Mouse (Mus musculus) retina, embryonic 14.5 days (tissue): ENCODE data around the gene Olfr427.
"Not testable (repeated sequence)": the region's sequence is repeated elsewhere in the genome, so short reads cannot be mapped to it uniquely, and the experiment has no call there.

Experiments used
- DNase-seq: peaks from one replicate; pipeline ENCODE4 v3.0.0-alpha.2; 2015; ENCODE audit warnings: low spot score

Gene Olfr427

DNA sequence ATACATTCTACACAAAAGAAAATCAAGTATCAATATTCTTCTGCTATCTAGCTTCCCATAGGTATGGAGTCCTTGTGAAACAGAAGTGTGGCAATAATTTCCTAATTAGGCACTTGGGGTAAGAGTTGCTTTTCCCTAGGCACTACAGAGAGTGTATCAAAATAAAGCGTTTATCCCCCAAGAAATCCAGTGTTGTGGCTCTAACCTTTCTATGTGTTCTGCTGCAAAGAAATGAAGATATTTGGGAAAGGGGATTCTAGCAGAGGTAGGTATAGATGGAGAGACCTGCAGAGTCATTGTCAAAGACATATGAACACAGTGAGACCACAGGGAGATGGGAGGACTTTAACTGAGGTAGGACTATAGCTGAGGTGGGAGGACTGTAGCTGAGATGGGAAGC is at the start of gene Olfr427:
Gene Olfr427 (plus strand): TSS at position 301 of the 400 bp plus-strand sequence.
- no peak for DNase-seq

DNA sequence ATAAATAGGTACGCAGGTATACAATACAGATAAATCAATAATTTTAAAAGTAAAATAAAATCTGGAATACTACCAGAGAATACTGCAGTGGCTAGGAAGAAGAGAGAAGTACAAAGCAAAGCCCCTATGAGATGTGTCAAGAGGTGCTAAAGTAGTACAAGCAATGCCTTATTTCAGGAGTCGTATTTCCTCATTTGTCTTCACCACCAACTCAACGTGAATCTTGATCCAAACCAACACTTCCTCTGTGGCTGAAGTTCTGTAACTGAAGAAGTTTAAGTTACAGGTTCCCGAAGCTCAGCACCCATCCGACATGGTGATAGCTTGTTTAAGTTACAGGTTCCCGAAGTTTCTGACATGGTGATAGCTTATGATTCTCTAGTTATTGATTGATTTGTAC is 48.5 kb upstream of the Olfr427 start:
- DNase-seq: not testable (repeated sequence)

DNA sequence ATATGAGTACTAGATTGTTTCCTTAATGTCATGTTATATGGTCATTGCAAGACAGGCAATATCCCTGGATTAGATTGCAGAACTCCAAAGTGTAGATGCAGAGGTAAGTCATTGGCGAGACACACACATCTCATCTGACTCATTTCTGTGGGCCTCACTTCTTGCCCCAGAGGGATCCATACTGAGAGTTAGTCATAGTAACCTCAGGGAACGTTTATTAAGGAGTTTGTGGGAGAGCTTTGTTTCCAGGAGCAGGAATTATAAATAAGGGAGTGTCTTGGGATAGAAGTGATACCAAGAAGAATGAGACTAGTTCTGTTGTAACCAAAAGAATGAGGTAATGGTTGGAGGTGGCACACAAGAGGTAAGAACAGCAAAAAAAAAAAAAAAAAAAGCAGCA is 47.8 kb upstream of the Olfr427 start, which contains the start of gene Olfr432:
Gene Olfr432 (plus strand): TSS at position 313 of the 400 bp plus-strand sequence.
- DNase-seq: no peak

DNA sequence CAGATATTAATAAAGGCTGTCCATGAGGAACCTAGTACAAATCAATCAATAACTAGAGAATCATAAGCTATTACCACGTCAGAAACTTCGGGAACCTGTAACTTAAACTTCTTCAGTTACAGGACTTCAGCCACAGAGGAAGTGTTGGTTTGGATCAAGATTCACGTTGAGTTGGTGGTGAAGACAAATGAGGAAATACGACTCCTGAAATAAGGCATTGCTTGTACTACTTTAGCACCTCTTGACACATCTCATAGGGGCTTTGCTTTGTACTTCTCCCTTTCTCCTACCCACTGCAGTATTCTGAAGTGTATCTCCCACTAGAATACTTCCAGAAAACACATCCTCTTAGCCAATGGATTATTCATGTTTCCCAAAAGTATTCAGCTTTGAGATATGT is 47.3 kb upstream of the Olfr427 start:
- DNase-seq: not testable (repeated sequence)

DNA sequence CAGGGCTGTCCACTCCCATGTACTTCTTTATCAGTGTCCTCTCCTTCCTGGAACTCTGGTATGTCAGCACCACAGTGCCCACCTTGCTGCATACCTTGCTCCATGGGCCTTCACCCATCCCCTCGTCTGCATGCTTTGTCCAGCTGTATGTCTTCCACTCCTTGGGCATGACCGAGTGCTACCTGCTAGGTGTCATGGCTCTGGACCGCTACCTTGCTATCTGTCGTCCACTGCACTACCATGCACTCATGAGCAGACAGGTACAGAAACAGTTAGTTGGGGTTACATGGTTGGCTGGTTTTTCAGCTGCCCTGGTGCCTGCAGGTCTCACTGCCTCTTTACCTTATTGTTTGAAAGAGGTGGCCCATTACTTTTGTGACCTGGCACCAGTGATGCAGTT is 46.2 kb upstream of the Olfr427 start:
- DNase-seq: no peak

DNA sequence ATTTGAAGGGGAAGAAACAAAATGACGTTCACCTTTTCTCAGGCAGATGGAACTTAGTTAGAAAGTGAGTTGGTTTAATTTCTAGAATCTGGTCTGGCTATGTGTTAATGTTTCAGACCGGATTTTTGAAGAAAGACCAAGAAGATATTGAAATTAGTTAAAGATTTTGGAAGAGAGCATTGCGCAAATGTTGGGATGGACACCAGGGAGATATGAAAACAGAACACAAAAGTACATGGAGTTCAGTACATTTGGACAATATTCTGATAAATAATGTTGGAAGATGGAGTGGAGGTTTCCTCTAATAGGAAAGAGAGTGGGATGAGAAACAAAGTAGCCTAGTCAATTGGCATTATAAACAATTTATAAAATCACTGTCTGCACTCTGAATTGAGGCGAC is 45.2 kb upstream of the Olfr427 start:
- DNase-seq: no peak

DNA sequence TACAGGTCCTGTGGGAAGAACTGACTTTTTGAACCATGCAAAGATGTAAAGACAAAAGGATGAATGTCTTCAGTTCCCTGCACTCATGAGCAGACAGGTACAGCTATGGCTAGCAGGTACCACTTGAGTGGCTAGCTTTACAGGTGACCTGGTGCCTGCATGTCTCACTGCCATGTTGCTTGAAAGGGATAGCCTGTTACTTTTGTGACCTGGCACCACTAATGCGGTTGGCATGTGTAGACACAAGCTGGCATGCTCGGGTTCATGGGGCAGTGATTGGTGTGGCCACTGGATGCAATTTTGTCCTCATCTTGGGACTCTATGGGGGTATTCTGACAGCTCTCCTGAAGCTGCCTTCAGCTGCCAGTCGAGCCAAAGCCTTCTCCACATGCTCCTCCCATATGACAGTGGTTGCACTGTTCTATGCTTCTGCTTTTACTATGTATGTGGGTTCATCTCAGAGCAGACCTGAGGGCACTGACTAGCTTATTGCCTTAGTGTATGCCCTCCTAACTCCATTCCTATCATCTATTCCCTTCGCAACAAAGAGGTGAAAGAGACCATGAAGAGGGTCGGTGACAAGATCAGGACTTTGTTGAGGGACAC is 44.7 kb upstream of the Olfr427 start:
- no peak for DNase-seq

DNA sequence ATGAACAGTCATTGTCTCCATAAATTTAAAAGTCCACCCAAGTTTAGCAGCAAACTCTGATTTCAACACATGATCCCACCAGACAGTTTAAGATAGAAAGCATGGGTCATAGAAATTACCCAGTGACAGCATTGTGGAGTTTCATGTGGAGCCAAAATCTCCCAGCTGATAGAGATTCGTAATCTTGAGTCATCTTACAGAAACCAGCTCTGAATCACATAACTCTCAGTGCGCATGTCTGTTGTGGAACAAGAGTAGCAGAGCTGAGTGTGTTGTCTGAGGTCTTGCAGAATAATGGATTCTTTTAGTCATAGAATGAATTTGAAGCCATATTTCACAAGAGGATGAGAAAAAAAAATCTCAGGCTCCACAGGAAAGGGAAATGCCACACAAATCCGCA is 43.7 kb upstream of the Olfr427 start:
- DNase-seq: no peak

DNA sequence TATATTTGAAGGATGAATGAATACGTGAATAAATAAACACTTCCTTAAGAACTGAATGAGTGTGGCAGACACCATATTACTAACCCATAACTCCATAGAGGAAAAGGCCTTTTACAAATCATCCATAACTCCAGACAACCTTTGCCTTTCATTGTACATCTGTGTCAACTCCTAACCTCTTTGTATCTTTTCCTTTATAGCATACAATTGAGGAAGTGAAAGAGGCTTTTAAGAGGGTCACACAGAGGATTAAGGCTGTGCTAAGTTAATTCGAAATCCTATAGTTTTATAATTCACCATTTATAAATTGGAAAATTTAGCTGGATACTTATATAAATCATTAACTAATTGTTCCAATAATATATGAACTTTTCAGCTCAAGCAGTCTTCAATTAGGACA is 41.4 kb upstream of the Olfr427 start:
- no peak for DNase-seq

DNA sequence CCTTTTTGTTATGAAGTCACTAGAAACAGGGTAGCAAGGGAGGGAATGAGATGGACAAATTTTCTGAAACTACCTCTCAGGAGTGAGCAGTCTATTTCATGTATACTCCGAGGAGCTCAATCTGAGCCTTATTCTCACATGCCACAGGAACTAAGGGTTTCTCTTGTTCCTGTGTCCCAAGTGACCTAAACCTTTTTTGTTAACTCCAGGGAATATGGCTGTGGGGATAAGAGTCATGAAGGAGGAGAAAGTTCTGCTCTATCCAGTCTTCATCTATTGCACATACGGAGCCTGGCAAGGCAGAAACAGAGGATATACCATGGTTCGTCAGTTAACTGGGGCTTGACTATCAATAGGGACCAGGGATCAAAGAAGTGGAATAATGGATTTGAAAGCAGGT is 30.4 kb upstream of the Olfr427 start, which contains the start of gene Olfr430:
Gene Olfr430 (plus strand): TSS at position 301 of the 400 bp plus-strand sequence.
- DNase-seq: no peak

DNA sequence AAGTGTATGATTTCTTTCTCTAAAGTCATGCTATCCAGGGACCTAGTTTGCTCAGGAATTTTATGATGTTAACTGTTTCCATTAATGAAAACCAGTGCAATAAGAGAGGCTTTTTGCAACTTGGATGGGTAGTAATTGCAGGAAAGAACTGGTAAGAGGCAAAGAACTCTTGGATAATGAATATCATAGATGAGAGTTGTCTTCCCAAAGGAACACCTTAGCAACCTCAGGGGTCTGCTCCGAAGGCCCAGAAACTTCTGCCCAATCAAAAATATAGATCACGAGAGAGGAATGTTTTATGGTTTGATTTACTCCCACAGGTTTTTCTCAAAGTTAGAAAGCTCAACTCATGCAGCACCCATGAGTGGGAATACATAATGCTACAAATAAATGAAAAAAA is 12.7 kb upstream of the Olfr427 start, which contains the start of gene Olfr429:
Gene Olfr429 (plus strand): TSS at position 301 of the 400 bp plus-strand sequence.
- no peak for DNase-seq

DNA sequence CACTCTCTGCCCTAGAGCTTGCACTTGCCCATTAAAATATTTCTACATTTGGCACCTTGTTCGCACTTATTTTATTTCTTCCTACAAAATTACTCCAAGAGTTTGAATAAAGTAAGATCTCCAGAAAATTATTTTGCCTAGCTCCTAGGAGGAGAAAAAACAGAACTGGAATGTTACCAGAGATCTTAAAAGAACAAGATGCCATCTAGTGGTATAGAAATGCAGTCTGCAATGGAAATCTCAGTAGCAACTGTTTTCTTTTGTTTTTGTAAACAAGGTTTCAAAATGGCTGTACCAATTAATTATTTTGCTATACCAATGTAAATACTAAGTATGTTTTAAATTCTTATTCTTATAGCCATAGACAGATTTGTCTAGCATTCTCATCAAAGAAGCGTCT is 7.0 kb downstream of the Olfr427 start:
- DNase-seq: peak; percentile 44

DNA sequence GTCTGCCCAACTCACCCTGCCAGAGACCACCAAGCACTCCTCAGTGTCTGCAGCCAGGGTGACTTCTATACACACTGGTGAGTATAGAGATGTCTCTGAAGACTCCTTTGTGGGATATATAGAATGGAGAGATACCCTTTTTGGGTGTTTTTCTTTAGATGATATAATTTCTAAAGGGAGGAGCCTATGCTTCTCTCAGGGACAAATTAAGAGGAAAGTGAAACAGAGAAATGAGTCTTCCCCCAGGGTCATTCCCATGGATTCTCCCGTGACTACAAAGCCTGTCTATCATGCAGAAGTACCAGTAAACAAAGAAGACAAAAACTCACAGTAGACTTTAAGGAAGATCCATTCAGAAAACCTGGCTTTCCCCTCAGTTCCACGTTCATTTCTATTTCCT is 24.4 kb downstream of the Olfr427 start, which contains the start of gene Olfr231:
Gene Olfr231 (minus strand): TSS at position 101 of the 400 bp plus-strand sequence.
- no peak for DNase-seq

DNA sequence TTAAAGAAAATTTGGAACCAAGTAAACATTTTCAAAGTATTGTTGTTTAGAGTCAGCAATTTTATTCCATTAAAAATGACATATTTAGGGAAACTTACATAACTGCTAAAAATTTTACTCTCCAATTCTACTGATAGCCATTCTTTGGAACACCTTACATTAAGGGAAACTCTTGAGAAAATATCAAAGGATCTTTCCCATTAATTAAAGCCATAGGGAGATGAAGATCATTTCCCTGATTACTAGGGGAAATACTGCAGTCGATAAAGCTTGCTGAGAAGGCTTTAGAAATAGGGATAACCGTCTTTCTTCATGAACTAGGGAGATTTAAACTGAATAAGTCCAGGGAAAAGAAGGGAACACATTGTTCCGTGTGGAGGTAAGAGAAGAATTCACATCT is 34.5 kb downstream of the Olfr427 start, which contains the start of gene Olfr424:
Gene Olfr424 (plus strand): TSS at position 301 of the 400 bp plus-strand sequence.
- DNase-seq: no peak

DNA sequence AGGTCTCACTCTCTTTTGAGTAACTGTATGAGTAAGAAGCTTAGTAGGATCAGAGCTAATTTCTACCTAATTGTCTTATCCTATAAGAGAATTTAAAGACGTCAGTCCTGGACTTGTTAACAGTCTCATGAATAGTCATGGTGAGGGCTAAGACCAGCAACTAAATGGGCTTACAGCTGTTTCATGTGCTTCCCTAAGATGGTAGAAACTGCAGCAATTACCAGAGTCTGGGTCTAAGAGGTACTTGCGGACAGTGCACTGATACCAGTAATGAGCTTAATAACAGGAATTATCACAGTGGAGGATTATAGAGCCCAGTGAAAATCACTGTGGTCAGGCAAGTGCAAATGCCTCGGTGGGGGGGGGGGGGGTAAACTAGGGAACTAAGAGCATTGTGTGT is 35.3 kb downstream of the Olfr427 start:
- peak; percentile 12 for DNase-seq

DNA sequence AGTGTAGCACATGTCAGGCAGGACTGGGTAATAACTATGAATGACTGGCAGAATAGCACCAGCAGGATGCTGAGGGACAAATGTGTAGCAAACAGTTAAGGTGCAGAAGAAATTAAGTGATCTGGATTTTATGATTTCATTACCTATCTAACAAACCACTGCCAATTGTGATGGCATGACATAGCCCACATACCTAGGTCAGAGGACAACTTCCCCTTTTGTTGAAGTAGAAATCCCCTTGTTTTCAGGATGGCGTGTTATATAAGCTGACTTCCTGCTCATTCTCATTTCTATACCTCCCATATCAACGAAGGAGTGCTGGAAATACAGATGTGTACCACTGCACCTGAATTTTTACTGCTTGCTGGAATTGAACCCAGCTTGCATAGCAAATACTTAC is 44.7 kb downstream of the Olfr427 start:
- no peak for DNase-seq

DNA sequence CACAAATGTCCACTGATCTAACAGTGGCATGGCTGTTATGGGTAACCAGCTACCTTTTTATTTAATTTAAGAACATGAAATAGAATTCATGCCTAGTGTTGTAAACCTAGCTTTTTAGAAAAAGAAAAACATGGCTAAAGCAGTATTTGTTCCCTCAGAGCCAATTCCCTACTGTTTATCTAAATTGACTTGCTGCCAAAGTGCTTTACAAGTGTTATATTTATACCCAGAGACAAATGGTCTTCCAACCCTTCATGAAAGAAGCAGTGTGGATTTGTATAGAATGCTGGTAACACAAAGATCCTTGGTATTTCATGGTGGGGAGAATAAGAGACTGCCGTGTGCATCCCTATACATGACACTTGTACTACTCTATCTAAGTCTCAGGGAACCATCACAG is 50.0 kb downstream of the Olfr427 start:
- DNase-seq: no peak

DNA sequence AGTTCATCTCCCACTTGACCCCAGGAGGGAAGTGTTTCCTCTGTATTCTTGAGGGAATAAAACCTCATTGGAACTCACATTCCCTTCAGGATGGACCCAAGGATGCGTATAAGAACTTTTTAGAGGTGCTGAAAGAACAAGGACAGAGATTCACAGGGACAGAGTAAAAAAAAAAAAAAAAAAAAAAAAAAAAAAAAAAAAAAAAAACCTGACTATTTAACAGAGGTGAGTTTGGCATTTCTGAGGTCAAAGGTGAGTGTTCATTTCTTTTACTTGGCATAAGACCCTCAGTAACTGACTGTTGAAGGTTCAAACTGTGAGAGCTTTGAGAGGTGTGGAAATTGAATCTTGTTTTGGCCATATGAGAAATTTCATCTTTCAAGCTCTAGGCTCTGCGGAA is 52.6 kb downstream of the Olfr427 start:
- DNase-seq: no peak
